Mouse (Mus musculus) bone marrow macrophage, adult 2 months (primary cell): Measurements from ENCODE around the gene Crebrf.

Source experiments
- CTCF ChIP-seq: IDR thresholded peaks from 2 replicates; pipeline ENCODE4 v1.5.1; 2012; ENCODE audit warnings: low read depth, mild to moderate bottlenecking, low read length, moderate library complexity
- POLR2A ChIP-seq: IDR thresholded peaks from 2 replicates; pipeline ENCODE4 v1.6.1; 2012; ENCODE audit warnings: mild to moderate bottlenecking, low read depth, low read length, borderline replicate concordance

GRCm38 (mm10) chr17:26767754-26768124 lies 52.3 kb downstream of the Crebrf start:
- TF ChIP-seq CTCF, result no peak
- TF ChIP-seq POLR2A, result no peak
